Mouse (Mus musculus) forebrain, embryonic 14.5 days (tissue): ENCODE measurements around the gene Sp7. TPM values are rescaled to one million over a fixed set of nuclear protein-coding genes. Genes with fewer than 3 reads are reported as not detected.

Experiments used
- ATAC-seq: fragments of 200-750 bp; cut with Nextera tagmentation; 2 replicates; pipeline ENCODE4 v1.8.0; 2017; ENCODE audit warnings: mild to moderate bottlenecking, moderate library complexity
- DNase-seq: peaks from one replicate; pipeline ENCODE4 v3.0.0-alpha.2; 2015; ENCODE audit warnings: low spot score
- H3K27ac ChIP-seq: fragments of 300-500 bp; sonication (generic); 2 replicates; pipeline ENCODE4 v1.5.1; 2014; ENCODE audit warnings: low read depth, mild to moderate bottlenecking, control low read depth, low read length, moderate library complexity
- H3K27me3 ChIP-seq: fragments of 300-500 bp; sonication (generic); replicated peaks from 2 replicates; pipeline ENCODE4 v1.6.1; 2014; ENCODE audit warnings: low read length, control low read depth, mixed read lengths; ENCODE audit not compliant: control insufficient read depth, insufficient read depth
- H3K36me3 ChIP-seq: fragments of 300-500 bp; sonication (generic); 2 replicates; pipeline ENCODE4 v1.6.1; 2014; ENCODE audit warnings: low read length, control low read depth; ENCODE audit not compliant: control insufficient read depth, insufficient read depth
- H3K4me1 ChIP-seq: fragments of 300-500 bp; sonication (generic); 2 replicates; pipeline ENCODE4 v1.6.1; 2014; ENCODE audit warnings: antibody characterized with exemption, low read length, control low read depth; ENCODE audit not compliant: control insufficient read depth, insufficient read depth
- H3K4me2 ChIP-seq: fragments of 300-500 bp; sonication (generic); 2 replicates; pipeline ENCODE4 v1.6.1; 2014; ENCODE audit warnings: mild to moderate bottlenecking, control low read depth, low read length
- H3K4me3 ChIP-seq: fragments of 300-500 bp; sonication (generic); 2 replicates; pipeline ENCODE4 v1.5.1; 2014; ENCODE audit warnings: low read depth, low read length, control low read depth
- H3K9ac ChIP-seq: fragments of 300-500 bp; sonication (generic); 2 replicates; pipeline ENCODE4 v1.6.1; 2014; ENCODE audit warnings: mild to moderate bottlenecking, low read length, control low read depth, moderate library complexity
- H3K9me3 ChIP-seq: fragments of 300-500 bp; sonication (generic); replicated peaks from 2 replicates; pipeline ENCODE4 v1.6.1; 2016; ENCODE audit warnings: low read length, control low read depth, mixed read lengths; ENCODE audit not compliant: control insufficient read depth
- WGBS: fragments of 180-500 bp; shearing (Covaris S2); extraction: QIAGEN DNeasy Blood & Tissue Kit; methylation state at CpG from one replicate; pipeline ENCODE4 v1.1.7; 2014; 5-methylcytosine and 5-hydroxymethylcytosine counted together
- polyA plus RNA-seq: library from polyadenylated mRNA; unstranded; fragments of >200 nt; fragmentation: Nextera tagmentation; extraction: Ambion mirVana; gene quantifications from 2 replicates; pipeline ENCODE4 v1.2.1, GENCODE M21; 2014

Gene Sp7
- polyA plus RNA-seq, 1 experiment from 2014 or later = 0.39 TPM

GRCm38 (mm10) chr15:102405489-102406195 is 38.7 kb upstream of the Sp7 start, which contains the start of gene Sp1:
Sp1 (plus strand) TSS chr15:102406143.
- Histone ChIP-seq H3K9me3 (no peaks in the 10 kb centered on the region), H3K27ac (peak within 1 kb of the TSS; percentile 99), H3K4me2 (peak within 1 kb of the TSS; percentile 56), H3K4me3 (peak within 1 kb of the TSS; percentile 80), H3K36me3 (peaks cover 31% of the 10 kb centered on the region), H3K27me3 (no peaks in the 10 kb centered on the region), H3K9ac (peak within 1 kb of the TSS; percentile 87), H3K4me1 (peaks cover 25% of the 10 kb centered on the region)
- WGBS = under 1% methylated on average over 35 of the region's 38 CpGs
- DNase-seq (peak; percentile 100), ATAC-seq (peak; percentile 98)

GRCm38 (mm10) chr15:102404608-102405488 is 37.9 kb upstream of the Sp7 start:
- H3K36me3 ChIP-seq = peaks cover 23% of the 10 kb centered on the region
- ATAC-seq = no peak
- 16% methylated on average over 34 of the region's 34 CpGs for WGBS

GRCm38 (mm10) chr15:102402210-102402609 is 35.2 kb upstream of the Sp7 start:
- H3K36me3 ChIP-seq = no peaks in the 10 kb centered on the region
- no peak overlapping the region for H3K9ac ChIP-seq
- no peaks in the 10 kb centered on the region for H3K9me3 ChIP-seq
- 93% methylated on average over 3 of the region's 3 CpGs for WGBS
- no peak for DNase-seq
- ATAC-seq = no peak
- no peak overlapping the region for H3K27ac ChIP-seq
- peaks cover 9% of the 10 kb centered on the region; the same call in 1 of the 2 replicates for H3K4me1 ChIP-seq
- no peak overlapping the region for H3K4me2 ChIP-seq
- H3K4me3 ChIP-seq = no peak overlapping the region
- H3K27me3 ChIP-seq = no peaks in the 10 kb centered on the region

More at GRCm38 (mm10) chr15:102404608-102405488, 37.9 kb upstream of the Sp7 start:
- Histone ChIP-seq H3K27me3 (no peaks in the 10 kb centered on the region), H3K4me2 (peak overlapping the region; percentile 54), H3K9ac (peak overlapping the region; percentile 76), H3K27ac (peak overlapping the region; percentile 99), H3K9me3 (no peaks in the 10 kb centered on the region), H3K4me1 (peaks cover 19% of the 10 kb centered on the region), H3K4me3 (peak overlapping the region; percentile 49)
- DNase-seq = no peak

GRCm38 (mm10) chr15:102401278-102401677 is 34.3 kb upstream of the Sp7 start:
- Histone ChIP-seq H3K27ac (no peak overlapping the region), H3K4me3 (no peak overlapping the region), H3K9me3 (no peaks in the 10 kb centered on the region), H3K9ac (no peak overlapping the region), H3K4me2 (no peak overlapping the region), H3K4me1 (peaks cover 6% of the 10 kb centered on the region; the same call in 1 of the 2 replicates), H3K27me3 (no peaks in the 10 kb centered on the region), H3K36me3 (no peaks in the 10 kb centered on the region)
- DNase-seq (no peak), ATAC-seq (no peak)
- WGBS = 72% methylated on average over 2 of the region's 2 CpGs

- no peak overlapping the region for H3K4me2 ChIP-seq
- WGBS = 85% methylated on average over 10 of the region's 10 CpGs
These were observed 33.6 kb upstream of the Sp7 start for GRCm38 (mm10) chr15:102400476-102401045.

GRCm38 (mm10) chr15:102399229-102400221 is 32.5 kb upstream of the Sp7 start:
- H3K27ac ChIP-seq = no peak overlapping the region
- DNase-seq = peak; percentile 60
- H3K4me2 ChIP-seq = peak overlapping the region; percentile 67
- peaks cover 6% of the 10 kb centered on the region; the same call in 1 of the 2 replicates for H3K4me1 ChIP-seq
- H3K9ac ChIP-seq = peak overlapping the region; percentile 59
- peak; percentile 66 for ATAC-seq
- no peaks in the 10 kb centered on the region for H3K9me3 ChIP-seq
- peak overlapping the region; percentile 37 for H3K4me3 ChIP-seq
- H3K27me3 ChIP-seq = no peaks in the 10 kb centered on the region
- no peaks in the 10 kb centered on the region for H3K36me3 ChIP-seq
- WGBS = 5% methylated on average over 34 of the region's 34 CpGs

More at GRCm38 (mm10) chr15:102400476-102401045, 33.6 kb upstream of the Sp7 start:
- Histone ChIP-seq H3K27ac (no peak overlapping the region), H3K27me3 (no peaks in the 10 kb centered on the region), H3K9ac (no peak overlapping the region), H3K4me3 (no peak overlapping the region), H3K4me1 (peaks cover 6% of the 10 kb centered on the region; the same call in 1 of the 2 replicates), H3K9me3 (no peaks in the 10 kb centered on the region), H3K36me3 (no peaks in the 10 kb centered on the region)
- no peak for ATAC-seq
- no peak for DNase-seq

GRCm38 (mm10) chr15:102398629-102399028 is 31.6 kb upstream of the Sp7 start:
- Histone ChIP-seq H3K36me3 (no peaks in the 10 kb centered on the region), H3K9ac (no peak overlapping the region), H3K4me2 (no peak overlapping the region), H3K4me1 (peaks cover 6% of the 10 kb centered on the region; the same call in 1 of the 2 replicates), H3K27ac (no peak overlapping the region), H3K9me3 (no peaks in the 10 kb centered on the region), H3K27me3 (no peaks in the 10 kb centered on the region), H3K4me3 (no peak overlapping the region)
- ATAC-seq (no peak), DNase-seq (no peak)
- WGBS = 24% methylated on average over 5 of the region's 5 CpGs

GRCm38 (mm10) chr15:102395061-102395460 is 28.1 kb upstream of the Sp7 start:
- H3K9me3 ChIP-seq = no peaks in the 10 kb centered on the region
- peaks cover 6% of the 10 kb centered on the region; the same call in 1 of the 2 replicates for H3K4me1 ChIP-seq
- 27% methylated on average over 3 of the region's 3 CpGs for WGBS
- DNase-seq (no peak), ATAC-seq (no peak)
- no peak overlapping the region for H3K27ac ChIP-seq
- H3K4me2 ChIP-seq = no peak overlapping the region
- H3K4me3 ChIP-seq = no peak overlapping the region
- no peaks in the 10 kb centered on the region for H3K27me3 ChIP-seq
- no peaks in the 10 kb centered on the region for H3K36me3 ChIP-seq
- no peak overlapping the region for H3K9ac ChIP-seq
